Mouse (Mus musculus): ENCODE measurements around the gene Trio. TPM values are rescaled to one million over a fixed set of nuclear protein-coding genes. Genes with fewer than 3 reads are reported as not detected.

The Trio gene
- polyA plus RNA-seq, 1 experiment = 187 TPM

DNA sequence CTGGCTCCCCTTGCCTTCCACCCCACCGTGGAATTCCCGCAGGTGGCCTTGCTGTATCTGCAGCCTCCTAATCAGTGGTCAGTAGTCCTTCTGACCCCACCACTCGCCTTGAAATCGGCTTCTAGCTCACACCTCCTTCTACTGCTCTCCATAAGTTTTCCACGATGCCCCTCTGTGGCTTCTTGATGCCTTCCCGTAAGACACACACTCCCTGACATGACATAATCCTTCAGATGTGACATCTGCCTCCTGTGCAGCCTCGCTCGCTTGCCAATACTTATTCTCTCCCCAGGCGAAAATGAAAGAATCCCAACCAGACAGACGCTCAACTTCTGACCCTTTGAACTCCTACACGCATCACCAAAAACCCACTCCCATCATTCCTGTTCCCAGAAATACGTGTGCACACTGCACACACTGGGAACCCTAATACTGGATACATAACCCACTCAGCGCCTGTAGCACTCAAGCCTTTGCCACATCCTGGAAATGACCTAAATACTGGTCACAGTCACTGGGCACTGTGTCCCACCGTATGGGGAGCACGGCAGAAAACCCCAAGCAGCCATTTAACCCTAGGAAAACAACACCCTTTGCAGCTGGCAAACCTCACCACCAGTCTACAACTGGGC is 100.5 kb downstream of the Trio start:
- Histone ChIP-seq H3K4me3 (replicated peaks; ENCODE audit: insufficient read depth, low read depth, low read length) (peak overlapping the region; percentile 11), H3K4me1 (ENCODE audit: control insufficient read depth, insufficient read depth, low read length) (peaks cover 31% of the 10 kb centered on the region), H3K27ac (ENCODE audit: insufficient read depth, low read length) (peak overlapping the region; percentile 82), H3K27me3 (ENCODE audit: control insufficient read depth, insufficient read depth, low read length) (no peaks in the 10 kb centered on the region)
- WGBS = 10% methylated on average over 15 of the region's 15 CpGs
- DNase-seq = peak; percentile 51 to 59
- no peak for TF ChIP-seq POLR2A (IDR thresholded peaks at IDR 0.05; ENCODE audit: borderline replicate concordance, insufficient read depth, low read length)
- no peak for TF ChIP-seq CTCF (IDR thresholded peaks at IDR 0.05; ENCODE audit: borderline replicate concordance, insufficient read depth, low read depth, low read length)

- peak overlapping the region; percentile 17; the same call in 1 of the 2 replicates for H3K27ac ChIP-seq (ENCODE audit: insufficient read depth, low read length)
Observed at GRCm38 (mm10) chr15:27923987-27924341, 101.7 kb downstream of the Trio start.

GRCm38 (mm10) chr15:27923280-27923986 is 102.2 kb downstream of the Trio start:
- WGBS = 9% methylated on average over 21 of the region's 21 CpGs
- no peak for TF ChIP-seq POLR2A (IDR thresholded peaks at IDR 0.05; ENCODE audit: borderline replicate concordance, insufficient read depth, low read length)
- no peak; the same call in 1 of the 2 replicates for TF ChIP-seq CTCF (IDR thresholded peaks at IDR 0.05; ENCODE audit: borderline replicate concordance, insufficient read depth, low read depth, low read length)
- DNase-seq = peak; percentile 80 to 85
- Histone ChIP-seq H3K4me1 (ENCODE audit: control insufficient read depth, insufficient read depth, low read length) (peaks cover 39% of the 10 kb centered on the region), H3K27ac (ENCODE audit: insufficient read depth, low read length) (peak overlapping the region; percentile 17; the same call in 1 of the 2 replicates), H3K27me3 (ENCODE audit: control insufficient read depth, insufficient read depth, low read length) (no peaks in the 10 kb centered on the region), H3K4me3 (replicated peaks; ENCODE audit: insufficient read depth, low read depth, low read length) (peak overlapping the region; percentile 53)

More at GRCm38 (mm10) chr15:27923987-27924341, 101.7 kb downstream of the Trio start:
- TF ChIP-seq POLR2A (IDR thresholded peaks at IDR 0.05; ENCODE audit: borderline replicate concordance, insufficient read depth, low read length) = no peak
- no peak for TF ChIP-seq CTCF (IDR thresholded peaks at IDR 0.05; ENCODE audit: borderline replicate concordance, insufficient read depth, low read depth, low read length)
- Histone ChIP-seq H3K27me3 (ENCODE audit: control insufficient read depth, insufficient read depth, low read length) (no peaks in the 10 kb centered on the region), H3K4me1 (ENCODE audit: control insufficient read depth, insufficient read depth, low read length) (peaks cover 36% of the 10 kb centered on the region), H3K4me3 (replicated peaks; ENCODE audit: insufficient read depth, low read depth, low read length) (peak overlapping the region; percentile 53)
- no peak for DNase-seq
- WGBS = 8% methylated on average over 5 of the region's 5 CpGs

DNA sequence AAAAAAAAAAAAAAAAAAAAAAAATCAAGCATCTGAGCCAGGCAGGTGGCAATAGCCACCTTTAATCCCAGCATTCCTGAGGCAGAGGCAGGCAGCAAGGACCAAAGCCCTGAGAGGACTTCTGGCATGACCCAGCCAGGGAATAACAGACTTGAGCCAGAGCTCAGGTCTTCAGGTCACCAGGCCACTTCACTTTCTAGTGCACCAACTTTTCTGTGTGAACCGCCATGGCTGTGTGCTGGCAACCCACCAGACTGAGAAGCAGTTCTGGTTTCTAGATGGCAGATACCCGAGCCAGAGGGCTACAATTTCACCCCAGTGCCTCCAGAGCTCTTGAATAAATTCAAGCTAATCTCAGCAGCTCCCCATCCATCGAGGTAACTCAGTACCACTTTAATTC is 104.9 kb downstream of the Trio start:
- WGBS = 25% methylated on average over 3 of the region's 3 CpGs
- Histone ChIP-seq H3K27ac (ENCODE audit: insufficient read depth, low read length) (no peak overlapping the region), H3K27me3 (ENCODE audit: control insufficient read depth, insufficient read depth, low read length) (no peaks in the 10 kb centered on the region), H3K4me1 (ENCODE audit: control insufficient read depth, insufficient read depth, low read length) (peaks cover 32% of the 10 kb centered on the region), H3K4me3 (replicated peaks; ENCODE audit: insufficient read depth, low read depth, low read length) (no peak overlapping the region)
- peak in 1 of 2 experiments; percentile 39 for DNase-seq
- TF ChIP-seq POLR2A (IDR thresholded peaks at IDR 0.05; ENCODE audit: borderline replicate concordance, insufficient read depth, low read length) = no peak
- no peak for TF ChIP-seq CTCF (IDR thresholded peaks at IDR 0.05; ENCODE audit: borderline replicate concordance, insufficient read depth, low read depth, low read length)

GRCm38 (mm10) chr15:27919540-27919939 is 106.1 kb downstream of the Trio start:
- H3K27ac ChIP-seq (ENCODE audit: insufficient read depth, low read length) = no peak overlapping the region
- H3K4me3 ChIP-seq (replicated peaks; ENCODE audit: insufficient read depth, low read depth, low read length) = no peak overlapping the region
- H3K27me3 ChIP-seq (ENCODE audit: control insufficient read depth, insufficient read depth, low read length) = no peaks in the 10 kb centered on the region
- TF ChIP-seq POLR2A (IDR thresholded peaks at IDR 0.05; ENCODE audit: borderline replicate concordance, insufficient read depth, low read length) (no peak), CTCF (IDR thresholded peaks at IDR 0.05; ENCODE audit: borderline replicate concordance, insufficient read depth, low read depth, low read length) (peak; percentile 80)
- peak; percentile 72 to 74 for DNase-seq
- peaks cover 21% of the 10 kb centered on the region for H3K4me1 ChIP-seq (ENCODE audit: control insufficient read depth, insufficient read depth, low read length)
- 1% methylated on average over 5 of the region's 5 CpGs for WGBS

DNA sequence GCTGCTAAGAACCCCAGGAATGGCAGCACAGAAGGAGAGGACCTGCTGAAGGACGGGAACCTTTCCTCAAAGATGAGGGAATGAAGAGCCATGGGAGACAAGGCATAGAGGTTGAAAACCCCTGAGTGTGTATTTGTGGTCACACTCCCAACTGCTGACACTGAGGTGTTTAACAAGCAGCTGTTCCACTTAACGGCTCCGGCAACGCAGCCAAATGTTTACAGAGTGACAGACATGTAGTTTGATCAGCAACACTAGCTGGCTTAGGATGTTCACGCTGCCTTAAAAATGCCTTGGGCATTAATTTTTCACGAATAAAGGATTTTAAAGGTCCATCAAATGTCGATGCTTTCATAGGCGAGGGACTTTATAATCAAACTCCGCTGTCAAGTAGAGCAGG is 106.8 kb downstream of the Trio start:
- DNase-seq = no peak
- TF ChIP-seq POLR2A (IDR thresholded peaks at IDR 0.05; ENCODE audit: borderline replicate concordance, insufficient read depth, low read length) (no peak), CTCF (IDR thresholded peaks at IDR 0.05; ENCODE audit: borderline replicate concordance, insufficient read depth, low read depth, low read length) (no peak)
- 60% methylated on average over 9 of the region's 9 CpGs for WGBS
- Histone ChIP-seq H3K4me1 (ENCODE audit: control insufficient read depth, insufficient read depth, low read length) (peaks cover 20% of the 10 kb centered on the region), H3K27ac (ENCODE audit: insufficient read depth, low read length) (no peak overlapping the region), H3K4me3 (replicated peaks; ENCODE audit: insufficient read depth, low read depth, low read length) (no peak overlapping the region), H3K27me3 (ENCODE audit: control insufficient read depth, insufficient read depth, low read length) (no peaks in the 10 kb centered on the region)

DNA sequence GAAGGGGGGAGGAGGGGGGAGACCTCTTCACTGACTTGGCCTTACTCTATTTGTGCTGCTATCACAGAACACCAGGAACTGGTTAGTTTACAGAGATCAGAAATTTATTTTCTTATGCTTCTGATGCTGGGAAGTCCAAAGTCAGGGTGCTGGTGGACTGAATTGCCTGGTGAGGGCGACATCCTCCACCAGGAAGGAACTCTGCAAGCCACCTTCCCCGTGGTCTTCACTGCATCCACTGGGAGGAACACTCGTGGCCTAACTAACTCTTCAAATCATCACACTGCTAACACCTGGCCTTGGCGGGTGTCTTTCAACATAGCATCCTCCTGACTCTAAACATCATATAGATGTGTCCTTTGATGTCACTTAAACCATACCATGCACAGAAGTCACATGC is 109.4 kb downstream of the Trio start:
- DNase-seq = no peak
- H3K27me3 ChIP-seq (ENCODE audit: control insufficient read depth, insufficient read depth, low read length) = no peaks in the 10 kb centered on the region
- no peak overlapping the region for H3K27ac ChIP-seq (ENCODE audit: insufficient read depth, low read length)
- peaks cover 26% of the 10 kb centered on the region for H3K4me1 ChIP-seq (ENCODE audit: control insufficient read depth, insufficient read depth, low read length)
- TF ChIP-seq POLR2A (IDR thresholded peaks at IDR 0.05; ENCODE audit: borderline replicate concordance, insufficient read depth, low read length) = no peak
- peak; percentile 59; the same call in 1 of the 2 replicates for TF ChIP-seq CTCF (IDR thresholded peaks at IDR 0.05; ENCODE audit: borderline replicate concordance, insufficient read depth, low read depth, low read length)
- 44% methylated on average over 4 of the region's 4 CpGs for WGBS
- no peak overlapping the region for H3K4me3 ChIP-seq (replicated peaks; ENCODE audit: insufficient read depth, low read depth, low read length)

DNA sequence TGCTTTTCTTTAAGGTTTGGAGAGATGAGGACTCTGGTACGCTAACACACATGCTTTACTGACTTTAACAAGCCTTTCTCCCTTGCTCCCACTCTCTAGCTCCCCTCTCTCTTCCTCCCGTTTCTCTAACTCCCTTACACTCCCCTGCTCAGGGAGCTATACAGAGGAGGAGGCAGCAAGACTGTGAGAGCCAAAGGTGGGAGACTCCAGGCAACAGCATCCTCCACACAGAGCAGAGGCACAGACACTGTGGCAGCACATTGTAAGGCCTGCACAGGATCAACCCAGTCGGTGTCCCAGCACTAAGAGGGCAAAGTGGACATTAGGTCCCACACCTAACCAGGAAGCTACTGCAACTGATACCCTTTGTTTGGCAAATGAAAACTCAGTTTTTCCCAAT is 112.6 kb downstream of the Trio start:
- Histone ChIP-seq H3K27ac (ENCODE audit: insufficient read depth, low read length) (no peak overlapping the region), H3K4me3 (replicated peaks; ENCODE audit: insufficient read depth, low read depth, low read length) (no peak overlapping the region), H3K4me1 (ENCODE audit: control insufficient read depth, insufficient read depth, low read length) (peaks cover 18% of the 10 kb centered on the region), H3K27me3 (ENCODE audit: control insufficient read depth, insufficient read depth, low read length) (no peaks in the 10 kb centered on the region)
- 71% methylated on average over 3 of the region's 3 CpGs for WGBS
- DNase-seq = no peak
- TF ChIP-seq POLR2A (IDR thresholded peaks at IDR 0.05; ENCODE audit: borderline replicate concordance, insufficient read depth, low read length) (no peak), CTCF (IDR thresholded peaks at IDR 0.05; ENCODE audit: borderline replicate concordance, insufficient read depth, low read depth, low read length) (no peak)
